Mouse (Mus musculus) kidney, adult 2 months (tissue): ENCODE results near the gene Vps39.

Source experiments
- CTCF ChIP-seq: fragments of 200-500 bp; conservative IDR thresholded peaks from 2 replicates; pipeline ENCODE4 v1.5.1; 2011; ENCODE audit warnings: low read depth, mild to moderate bottlenecking, control low read depth, low read length, moderate library complexity, mixed read lengths; ENCODE audit not compliant: insufficient read depth, insufficient read length
- POLR2A ChIP-seq: fragments of 200-500 bp; IDR thresholded peaks from one replicate; pipeline ENCODE4 v1.6.1; 2011; ENCODE audit warnings: low read depth, low read length, control low read depth

GRCm38 (mm10) chr2:120276951-120277350 is 76.0 kb downstream of the Vps39 start:
- TF ChIP-seq CTCF, result no peak
- no peak for TF ChIP-seq POLR2A
